Comparison of ENCODE assay signal across 7 mouse cellular contexts in genomic region chr4:115280779-115281178, GRCm38 (mm10). TPM values are rescaled to one million over a fixed set of nuclear protein-coding genes. Genes with fewer than 3 reads are reported as not detected.
DNase-seq lines count a peak whose midpoint lies in the region; ATAC-seq and TF ChIP-seq lines count a peak whose summit lies in the region.
"Not testable (repeated sequence)": the region's sequence is repeated elsewhere in the genome, so short reads cannot be mapped to it uniquely, and the experiment has no call there.

No protein-coding gene starts in this region.

- H3K4me1 ChIP-seq in forebrain, embryonic 15.5 days; hindbrain, embryonic 10.5 days (replicated peaks); kidney, adult 2 months (ENCODE audit: control insufficient read depth, insufficient read depth, low read length); liver, embryonic 12.5 days; midbrain, embryonic 10.5 days; neural tube, embryonic 15.5 days: not testable (repeated sequence)

- peak overlapping the region; percentile 32 for H3K9ac ChIP-seq in forebrain, embryonic 15.5 days (replicated peaks)
- not testable (repeated sequence) for H3K9ac ChIP-seq in liver, embryonic 12.5 days
- peak overlapping the region; percentile 23; the same call in 1 of the 2 replicates for H3K9ac ChIP-seq in neural tube, embryonic 15.5 days (replicated peaks)

- ATAC-seq in forebrain, embryonic 15.5 days (replicated peaks) = peak; percentile 69
- ATAC-seq in liver, embryonic 12.5 days = not testable (repeated sequence)
- ATAC-seq in neural tube, embryonic 15.5 days (ENCODE audit: low FRiP score) = peak; percentile 72; the same call in 1 of the 2 replicates

- H3K9me3 ChIP-seq in forebrain, embryonic 15.5 days; hindbrain, embryonic 10.5 days; liver, embryonic 12.5 days (replicated peaks); midbrain, embryonic 10.5 days (replicated peaks); neural tube, embryonic 15.5 days (replicated peaks): not testable (repeated sequence)

- H3K27me3 ChIP-seq in forebrain, embryonic 15.5 days; hindbrain, embryonic 10.5 days (ENCODE audit: insufficient read depth, poor library complexity, severe bottlenecking); kidney, adult 2 months (replicated peaks; ENCODE audit: control insufficient read depth, insufficient read depth, low read length); liver, embryonic 12.5 days (replicated peaks); midbrain, embryonic 10.5 days (ENCODE audit: low read depth, poor library complexity, severe bottlenecking); neural tube, embryonic 15.5 days (replicated peaks): not testable (repeated sequence)

- H3K4me2 ChIP-seq in forebrain, embryonic 15.5 days (replicated peaks) = peak overlapping the region; percentile 55
- peak overlapping the region; percentile 55 for H3K4me2 ChIP-seq in liver, embryonic 12.5 days
- peak overlapping the region; percentile 61 for H3K4me2 ChIP-seq in neural tube, embryonic 15.5 days

- not testable (repeated sequence) for H3K27ac ChIP-seq in forebrain, embryonic 15.5 days (replicated peaks); liver, embryonic 12.5 days; neural tube, embryonic 15.5 days (replicated peaks)
- H3K27ac ChIP-seq in hindbrain, embryonic 10.5 days = peak overlapping the region; percentile 74
- H3K27ac ChIP-seq in kidney, adult 2 months (ENCODE audit: insufficient read depth, low read depth, low read length) = peak overlapping the region; percentile 69; the same call in 1 of the 2 replicates
- H3K27ac ChIP-seq in midbrain, embryonic 10.5 days (replicated peaks) = peak overlapping the region; percentile 75

- TF ChIP-seq POLR2A in kidney, adult 2 months (IDR thresholded peaks at IDR 0.05; ENCODE audit: low read depth, low read length) = not testable (repeated sequence)

- peak; percentile 19 for DNase-seq in embryo, embryonic 9.5 days (ENCODE audit: extremely low spot score)
- peak; percentile 11 for DNase-seq in hindbrain, embryonic 10.5 days (ENCODE audit: low spot score)
- not testable (repeated sequence) for DNase-seq in kidney, adult 2 months
- peak; percentile 23 for DNase-seq in midbrain, embryonic 10.5 days (ENCODE audit: low spot score)

- not testable (repeated sequence) for TF ChIP-seq CTCF in kidney, adult 2 months (conservative IDR thresholded peaks at IDR 0.05; ENCODE audit: insufficient read depth, insufficient read length, low read depth, low read length)

- peak overlapping the region; percentile 38 for H3K4me3 ChIP-seq in forebrain, embryonic 15.5 days
- peak overlapping the region; percentile 57 for H3K4me3 ChIP-seq in hindbrain, embryonic 10.5 days
- H3K4me3 ChIP-seq in kidney, adult 2 months (ENCODE audit: insufficient read depth, low read depth, low read length) = peak overlapping the region; percentile 30; the same call in 1 of the 2 replicates
- H3K4me3 ChIP-seq in liver, embryonic 12.5 days = peak overlapping the region; percentile 41
- H3K4me3 ChIP-seq in midbrain, embryonic 10.5 days = peak overlapping the region; percentile 58
- H3K4me3 ChIP-seq in neural tube, embryonic 15.5 days (replicated peaks) = peak overlapping the region; percentile 41

- WGBS in forebrain, embryonic 15.5 days = 4% methylated on average over 10 of the region's 10 CpGs
- WGBS in hindbrain, embryonic 10.5 days = 15% methylated on average over 10 of the region's 10 CpGs
- WGBS in kidney, adult 2 months = 15% methylated on average over 10 of the region's 10 CpGs
- WGBS in liver, embryonic 12.5 days (ENCODE audit: insufficient replicate concordance) = 19% methylated on average over 10 of the region's 10 CpGs
- WGBS in midbrain, embryonic 10.5 days = 13% methylated on average over 9 of the region's 10 CpGs
- 7% methylated on average over 10 of the region's 10 CpGs for WGBS in neural tube, embryonic 15.5 days

- not testable (repeated sequence) for H3K36me3 ChIP-seq in forebrain, embryonic 15.5 days; hindbrain, embryonic 10.5 days; kidney, adult 2 months (ENCODE audit: control insufficient read depth, insufficient read depth, low read length); liver, embryonic 12.5 days; midbrain, embryonic 10.5 days; neural tube, embryonic 15.5 days

RNA-seq across cellular contexts. Expression of gene Cyp4a12a, which starts 18.1 kb away (rescaled TPM):
- polyA plus RNA-seq in forebrain, embryonic 15.5 days (2015; fragmentation: Nextera tagmentation; extraction: Ambion mirVana) = not detected in 2 replicates
- polyA plus RNA-seq in hindbrain, embryonic 10.5 days (2016; fragmentation: Nextera tagmentation; extraction: Ambion mirVana) = not detected in 2 replicates
- 6.4 and 7.6 TPM in 2 replicates for polyA plus RNA-seq in kidney, adult 2 months (2012; rRNA removed)
- not detected in 2 replicates for polyA plus RNA-seq in liver, embryonic 12.5 days (2016; fragmentation: Nextera tagmentation; extraction: Ambion mirVana)
- polyA plus RNA-seq in midbrain, embryonic 10.5 days (2016; fragmentation: Nextera tagmentation; extraction: Ambion mirVana) = not detected in 2 replicates
- not detected in 2 replicates for polyA plus RNA-seq in neural tube, embryonic 15.5 days (2015; fragmentation: Nextera tagmentation; extraction: Ambion mirVana)

RNA-seq across cellular contexts. Expression of gene Cyp4a29, which starts 38.9 kb away (rescaled TPM):
- not detected in 2 replicates for polyA plus RNA-seq in forebrain, embryonic 15.5 days (2015; fragmentation: Nextera tagmentation; extraction: Ambion mirVana)
- not detected in 2 replicates for polyA plus RNA-seq in hindbrain, embryonic 10.5 days (2016; fragmentation: Nextera tagmentation; extraction: Ambion mirVana)
- polyA plus RNA-seq in kidney, adult 2 months (2012; rRNA removed) = not detected in 2 replicates
- not detected in 2 replicates for polyA plus RNA-seq in liver, embryonic 12.5 days (2016; fragmentation: Nextera tagmentation; extraction: Ambion mirVana)
- not detected in 2 replicates for polyA plus RNA-seq in midbrain, embryonic 10.5 days (2016; fragmentation: Nextera tagmentation; extraction: Ambion mirVana)
- not detected in 2 replicates for polyA plus RNA-seq in neural tube, embryonic 15.5 days (2015; fragmentation: Nextera tagmentation; extraction: Ambion mirVana)
